Comparison of ENCODE assay signal across 9 mouse cellular contexts in the genomic region with DNA sequence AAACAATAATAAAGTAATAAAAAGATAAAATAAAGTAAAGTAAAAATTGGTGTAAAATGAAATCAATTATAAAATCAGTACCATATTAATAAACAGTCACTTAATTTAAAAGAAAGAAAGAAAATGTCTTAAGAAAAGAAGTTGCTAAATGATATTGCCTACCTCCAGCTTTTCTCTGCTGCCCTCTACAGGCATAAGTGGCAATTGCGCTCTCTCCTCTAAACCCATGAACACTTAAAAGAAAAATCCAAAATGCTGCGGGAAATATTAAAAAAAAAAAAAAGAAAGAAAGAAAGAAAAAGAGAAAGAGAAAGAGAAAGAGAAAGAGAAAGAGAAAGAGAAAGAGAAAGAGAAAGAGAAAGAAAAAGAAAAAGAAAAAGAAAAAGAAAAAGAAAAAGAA. TPM values are rescaled to one million over a fixed set of nuclear protein-coding genes. Genes with fewer than 3 reads are reported as not detected.
DNase-seq lines count a peak whose midpoint lies in the region; ATAC-seq lines count a peak whose summit lies in the region.
"Not testable (repeated sequence)": the region's sequence is repeated elsewhere in the genome, so short reads cannot be mapped to it uniquely, and the experiment has no call there.
"Had no signal": no experiment of that assay in that cellular context is flagged by ENCODE, and none has a peak within 500 bp of the region (broad histone marks: within the 10 kb centered on the region; RNA-seq: fewer than 3 reads in every experiment).

No protein-coding gene starts in this region.

- not testable (repeated sequence) for H3K36me3 ChIP-seq in intestine, embryonic 14.5 days (ENCODE audit: control insufficient read depth, insufficient read depth, low read length); midbrain, embryonic 10.5 days

- not testable (repeated sequence) for H3K9ac ChIP-seq in intestine, embryonic 14.5 days (ENCODE audit: low read length)

- not testable (repeated sequence) for H3K4me3 ChIP-seq in intestine, embryonic 14.5 days (ENCODE audit: low read depth, low read length); midbrain, embryonic 10.5 days

- H3K9me3 ChIP-seq in intestine, embryonic 14.5 days (ENCODE audit: control insufficient read depth, low read length); midbrain, embryonic 10.5 days (replicated peaks): not testable (repeated sequence)

- not testable (repeated sequence) for H3K4me1 ChIP-seq in intestine, embryonic 14.5 days (replicated peaks; ENCODE audit: control insufficient read depth, insufficient read depth, low read length); midbrain, embryonic 10.5 days

- not testable (repeated sequence) for ATAC-seq in intestine, embryonic 14.5 days (replicated peaks; ENCODE audit: low FRiP score, low TSS enrichment, low read depth)

- 6% methylated on average over 2 of the region's 2 CpGs for WGBS in intestine, embryonic 14.5 days
- 22% methylated on average over 2 of the region's 2 CpGs for WGBS in midbrain, embryonic 10.5 days

- H3K27ac ChIP-seq in intestine, embryonic 14.5 days (ENCODE audit: low read depth); midbrain, embryonic 10.5 days (replicated peaks): not testable (repeated sequence)

- not testable (repeated sequence) for H3K27me3 ChIP-seq in intestine, embryonic 14.5 days (replicated peaks; ENCODE audit: control insufficient read depth, insufficient read depth, low read length); midbrain, embryonic 10.5 days (ENCODE audit: low read depth, poor library complexity, severe bottlenecking)

- peak; percentile 53 for DNase-seq in ZHBTc4 (ENCODE audit: low read depth, low spot score)
- peak; percentile 27 for DNase-seq in cerebellum, adult 9-11 months
- DNase-seq in frontal cortex, postnatal 36 days (ENCODE audit: low spot score in 2 of 2): peak; percentile 66 to 74
- peak; percentile 88 for DNase-seq in intestine, embryonic 14.5 days (ENCODE audit: low spot score)
- peak; percentile 34 to 64 for DNase-seq in left cerebral cortex, postnatal 10 days (ENCODE audit: extremely low spot score in 1 of 2, low spot score in 2 of 2)
- DNase-seq in midbrain, embryonic 10.5 days (ENCODE audit: low spot score): peak; percentile 28
- DNase-seq in spleen, adult 12 weeks (ENCODE audit: low spot score): peak; percentile 21

- intact Hi-C loops in left cerebral cortex, postnatal 10 days (cut with DNase I): loop anchor here (5.0 to 10.0 kb wide), 2 partner anchors 154 to 351 kb away; a partner anchor contains a TSS

- not testable (repeated sequence) for H3K4me2 ChIP-seq in intestine, embryonic 14.5 days (ENCODE audit: low read length)

RNA-seq across cellular contexts. Expression of a gene that starts 25.5 kb away (rescaled TPM):
- 3.1 and 5.9 TPM in 2 replicates for polyA plus RNA-seq in intestine, embryonic 14.5 days (2014; fragmentation: Nextera tagmentation; extraction: Ambion mirVana)
- total RNA-seq in left cerebral cortex, postnatal 10 days (2021): 1 to 10 TPM; 1.0 to 1.4 TPM
- polyA plus RNA-seq in midbrain, embryonic 10.5 days (2016; fragmentation: Nextera tagmentation; extraction: Ambion mirVana): 0.07 and 0.21 TPM in 2 replicates

RNA-seq across cellular contexts. Expression of a gene that starts 51.3 kb away (rescaled TPM):
- 0.20 and 0.28 TPM in 2 replicates for polyA plus RNA-seq in intestine, embryonic 14.5 days (2014; fragmentation: Nextera tagmentation; extraction: Ambion mirVana)
- total RNA-seq in left cerebral cortex, postnatal 10 days (2021): not detected
- polyA plus RNA-seq in midbrain, embryonic 10.5 days (2016; fragmentation: Nextera tagmentation; extraction: Ambion mirVana): not detected in 2 replicates
- polyA plus RNA-seq: forebrain, embryonic 16.5 days; neural tube, embryonic 13.5 days had no signal

RNA-seq across cellular contexts. Expression of a gene that starts 54.9 kb away (rescaled TPM):
- polyA plus RNA-seq in intestine, embryonic 14.5 days (2014; fragmentation: Nextera tagmentation; extraction: Ambion mirVana): 19.3 and 20.5 TPM in 2 replicates
- total RNA-seq in left cerebral cortex, postnatal 10 days (2021): 1 to 10 TPM; 3.2 to 3.7 TPM
- 8.4 and 8.7 TPM in 2 replicates for polyA plus RNA-seq in midbrain, embryonic 10.5 days (2016; fragmentation: Nextera tagmentation; extraction: Ambion mirVana)

Comparison
In these comparisons a context has a peak if more than half of its experiments do, and no peak if none do; other contexts are left out.
1. DNase-seq: peak in every context shown above with its lines; median percentile 88 in intestine, embryonic 14.5 days; 70 in frontal cortex, postnatal 36 days; 53 in ZHBTc4; 49 in left cerebral cortex, postnatal 10 days; 28 in midbrain, embryonic 10.5 days; 27 in cerebellum, adult 9-11 months; 21 in spleen, adult 12 weeks.